Mouse (Mus musculus): ENCODE data around the gene Sytl5. TPM values are rescaled to one million over a fixed set of nuclear protein-coding genes. Genes with fewer than 3 reads are reported as not detected.

Sytl5 gene
- total RNA-seq (2014; rRNA removed) (0.29 and 0.31 TPM in 2 replicates), polyA plus RNA-seq (2015; fragmentation: Nextera tagmentation; extraction: Ambion mirVana) (0.49 and 0.51 TPM in 2 replicates)

- H3K9ac ChIP-seq (replicated peaks; ENCODE audit: low read length): no peak within 1 kb of the TSS
- 68% methylated on average over 2 of the region's 2 CpGs for WGBS
- no peaks in the 10 kb centered on the region for H3K4me1 ChIP-seq (ENCODE audit: insufficient read depth, low read length)
- no peak for TF ChIP-seq CTCF (IDR thresholded peaks at IDR 0.05; ENCODE audit: low read depth)
- DNase-seq (ENCODE audit: low spot score) (no peak), ATAC-seq (no peak)
- no peak within 1 kb of the TSS for H3K4me2 ChIP-seq (ENCODE audit: low read depth, low read length)
- H3K27ac ChIP-seq: no peak within 1 kb of the TSS
- H3K4me3 ChIP-seq (ENCODE audit: low read length): no peak within 1 kb of the TSS
- H3K9me3 ChIP-seq (ENCODE audit: low read length): no peaks in the 10 kb centered on the region
- no peaks in the 10 kb centered on the region for H3K27me3 ChIP-seq (ENCODE audit: insufficient read depth, low read length)
- H3K36me3 ChIP-seq (ENCODE audit: insufficient read depth, low read length): no peaks in the 10 kb centered on the region
Measured at GRCm38 (mm10) chrX:9885322-9885721, at the start of gene Sytl5. Gene Sytl5 (plus strand): TSS chrX:9885622.

- Histone ChIP-seq H3K9ac (replicated peaks; ENCODE audit: low read length) (no peak within 1 kb of the TSS), H3K9me3 (ENCODE audit: low read length) (no peaks in the 10 kb centered on the region), H3K4me2 (ENCODE audit: low read depth, low read length) (no peak within 1 kb of the TSS), H3K4me3 (ENCODE audit: low read length) (no peak within 1 kb of the TSS), H3K36me3 (ENCODE audit: insufficient read depth, low read length) (no peaks in the 10 kb centered on the region), H3K4me1 (ENCODE audit: insufficient read depth, low read length) (no peaks in the 10 kb centered on the region), H3K27ac (no peak within 1 kb of the TSS), H3K27me3 (ENCODE audit: insufficient read depth, low read length) (no peaks in the 10 kb centered on the region)
- DNase-seq (ENCODE audit: low spot score): no peak
- no peak for ATAC-seq
- TF ChIP-seq CTCF (IDR thresholded peaks at IDR 0.05; ENCODE audit: low read depth): no peak
- 76% methylated on average over 3 of the region's 3 CpGs for WGBS
Measured at GRCm38 (mm10) chrX:9846628-9847027, 38.8 kb upstream of the Sytl5 start, which contains the start of gene Hypm. Gene Hypm (plus strand): TSS chrX:9846928.

GRCm38 (mm10) chrX:9849403-9849802 is 36.0 kb upstream of the Sytl5 start, which contains the start of gene H2al3:
Gene H2al3 (plus strand): TSS chrX:9849703.
- no peak within 1 kb of the TSS for H3K27ac ChIP-seq
- ATAC-seq (no peak), DNase-seq (ENCODE audit: low spot score) (no peak)
- no peaks in the 10 kb centered on the region for H3K36me3 ChIP-seq (ENCODE audit: insufficient read depth, low read length)
- no peak within 1 kb of the TSS for H3K9ac ChIP-seq (replicated peaks; ENCODE audit: low read length)
- 55% methylated on average over 1 of the region's 1 CpGs for WGBS
- no peaks in the 10 kb centered on the region for H3K27me3 ChIP-seq (ENCODE audit: insufficient read depth, low read length)
- no peak within 1 kb of the TSS for H3K4me2 ChIP-seq (ENCODE audit: low read depth, low read length)
- H3K4me1 ChIP-seq (ENCODE audit: insufficient read depth, low read length): no peaks in the 10 kb centered on the region
- H3K9me3 ChIP-seq (ENCODE audit: low read length): no peaks in the 10 kb centered on the region
- no peak within 1 kb of the TSS for H3K4me3 ChIP-seq (ENCODE audit: low read length)
- no peak for TF ChIP-seq CTCF (IDR thresholded peaks at IDR 0.05; ENCODE audit: low read depth)

- Histone ChIP-seq H3K4me2 (ENCODE audit: low read depth, low read length) (no peak overlapping the region), H3K4me3 (ENCODE audit: low read length) (no peak overlapping the region), H3K36me3 (ENCODE audit: insufficient read depth, low read length) (no peaks in the 10 kb centered on the region), H3K9ac (replicated peaks; ENCODE audit: low read length) (no peak overlapping the region), H3K9me3 (ENCODE audit: low read length) (no peaks in the 10 kb centered on the region), H3K27me3 (ENCODE audit: insufficient read depth, low read length) (no peaks in the 10 kb centered on the region), H3K4me1 (ENCODE audit: insufficient read depth, low read length) (no peaks in the 10 kb centered on the region), H3K27ac (no peak overlapping the region)
- 92% methylated on average over 2 of the region's 2 CpGs for WGBS
- TF ChIP-seq CTCF (IDR thresholded peaks at IDR 0.05; ENCODE audit: low read depth): no peak
- DNase-seq (ENCODE audit: low spot score) (no peak), ATAC-seq (no peak)
Measured at GRCm38 (mm10) chrX:9861859-9862258, 23.6 kb upstream of the Sytl5 start.

GRCm38 (mm10) chrX:9875519-9875918 is 9.9 kb upstream of the Sytl5 start:
- Histone ChIP-seq H3K9ac (replicated peaks; ENCODE audit: low read length) (no peak overlapping the region), H3K4me3 (ENCODE audit: low read length) (no peak overlapping the region), H3K4me2 (ENCODE audit: low read depth, low read length) (no peak overlapping the region), H3K9me3 (ENCODE audit: low read length) (no peaks in the 10 kb centered on the region), H3K27me3 (ENCODE audit: insufficient read depth, low read length) (no peaks in the 10 kb centered on the region), H3K4me1 (ENCODE audit: insufficient read depth, low read length) (no peaks in the 10 kb centered on the region), H3K27ac (no peak overlapping the region), H3K36me3 (ENCODE audit: insufficient read depth, low read length) (no peaks in the 10 kb centered on the region)
- WGBS: 89% methylated on average over 2 of the region's 2 CpGs
- DNase-seq (ENCODE audit: low spot score) (no peak), ATAC-seq (no peak)
- TF ChIP-seq CTCF (IDR thresholded peaks at IDR 0.05; ENCODE audit: low read depth): no peak

- ATAC-seq (no peak), DNase-seq (ENCODE audit: low spot score) (no peak)
- Histone ChIP-seq H3K4me2 (ENCODE audit: low read depth, low read length) (no peak overlapping the region), H3K27me3 (ENCODE audit: insufficient read depth, low read length) (no peaks in the 10 kb centered on the region), H3K27ac (no peak overlapping the region), H3K9ac (replicated peaks; ENCODE audit: low read length) (no peak overlapping the region), H3K4me1 (ENCODE audit: insufficient read depth, low read length) (no peaks in the 10 kb centered on the region), H3K9me3 (ENCODE audit: low read length) (no peaks in the 10 kb centered on the region), H3K36me3 (ENCODE audit: insufficient read depth, low read length) (no peaks in the 10 kb centered on the region), H3K4me3 (ENCODE audit: low read length) (no peak overlapping the region)
- TF ChIP-seq CTCF (IDR thresholded peaks at IDR 0.05; ENCODE audit: low read depth): no peak
- 57% methylated on average over 2 of the region's 2 CpGs for WGBS
Measured at GRCm38 (mm10) chrX:9909572-9909971, 24.1 kb downstream of the Sytl5 start.

- H3K4me2 ChIP-seq (ENCODE audit: low read depth, low read length): no peak overlapping the region
- H3K9ac ChIP-seq (replicated peaks; ENCODE audit: low read length): no peak overlapping the region
- no peaks in the 10 kb centered on the region for H3K27me3 ChIP-seq (ENCODE audit: insufficient read depth, low read length)
- no peak for TF ChIP-seq CTCF (IDR thresholded peaks at IDR 0.05; ENCODE audit: low read depth)
- H3K4me1 ChIP-seq (ENCODE audit: insufficient read depth, low read length): no peaks in the 10 kb centered on the region
- no peak overlapping the region for H3K27ac ChIP-seq
- no peak for DNase-seq (ENCODE audit: low spot score)
- H3K4me3 ChIP-seq (ENCODE audit: low read length): no peak overlapping the region
- H3K9me3 ChIP-seq (ENCODE audit: low read length): no peaks in the 10 kb centered on the region
- H3K36me3 ChIP-seq (ENCODE audit: insufficient read depth, low read length): no peaks in the 10 kb centered on the region
- ATAC-seq: no peak
Measured at GRCm38 (mm10) chrX:9933839-9934238, 48.4 kb downstream of the Sytl5 start.
